Mouse (Mus musculus) olfactory bulb, adult 2 months (tissue): ENCODE measurements around the gene Hypk. TPM values are rescaled to one million over a fixed set of nuclear protein-coding genes. Genes with fewer than 3 reads are reported as not detected.
A peak's percentile ranks its signal among the peaks of the same experiment; 100 is the strongest.

Experiments used
- H3K27ac ChIP-seq: fragments of 200-500 bp; 2 replicates; pipeline ENCODE4 v1.5.1; 2012; ENCODE audit warnings: low read depth, low read length; ENCODE audit not compliant: insufficient read depth
- H3K4me1 ChIP-seq: fragments of 200-500 bp; 2 replicates; pipeline ENCODE4 v1.6.1; 2012; ENCODE audit warnings: low read length; ENCODE audit not compliant: control insufficient read depth, insufficient read depth
- H3K4me3 ChIP-seq: fragments of 200-500 bp; 2 replicates; pipeline ENCODE4 v1.5.1; 2012; ENCODE audit warnings: mild to moderate bottlenecking, low read depth, low read length, moderate library complexity; ENCODE audit not compliant: insufficient read depth
- CTCF ChIP-seq: fragments of 200-500 bp; IDR thresholded peaks from 2 replicates; pipeline ENCODE4 v1.5.1; 2012; ENCODE audit warnings: low read depth, mild to moderate bottlenecking, low read length, moderate library complexity; ENCODE audit not compliant: insufficient read depth
- POLR2A ChIP-seq: fragments of 200-500 bp; IDR thresholded peaks from 2 replicates; pipeline ENCODE4 v1.6.1; 2012; ENCODE audit warnings: mild to moderate bottlenecking, low read depth, low read length, moderate library complexity; ENCODE audit not compliant: insufficient read depth
- WGBS: fragments of 180-500 bp; shearing (Covaris S2); methylation state at CpG from one replicate; pipeline ENCODE4 v1.1.7; 2018; 5-methylcytosine and 5-hydroxymethylcytosine counted together
- polyA plus RNA-seq: library from polyadenylated mRNA; stranded (reverse); fragments of >200 nt; gene quantifications from 2 replicates; pipeline ENCODE4 v1.2.4, GENCODE M21; 2012; ENCODE audit warnings: low replicate concordance; ENCODE audit not compliant: missing spikeins, insufficient read depth, insufficient read length

Hypk gene
- polyA plus RNA-seq, 1 experiment = 611 TPM

GRCm38 (mm10) chr2:121446506-121446905, 6.6 kb upstream of the Hypk start:
- Histone ChIP-seq H3K27ac (no peak overlapping the region), H3K4me1 (peaks cover 20% of the 10 kb centered on the region), H3K4me3 (no peak overlapping the region)
- 81% methylated on average over 4 of the region's 4 CpGs for WGBS
- TF ChIP-seq POLR2A = no peak
- no peak for TF ChIP-seq CTCF

GRCm38 (mm10) chr2:121447006-121447405, 6.1 kb upstream of the Hypk start:
- 88% methylated on average over 3 of the region's 3 CpGs for WGBS

GRCm38 (mm10) chr2:121448136-121448535, 5.0 kb upstream of the Hypk start:
- WGBS = 11% methylated on average over 9 of the region's 9 CpGs
- Histone ChIP-seq H3K4me1 (peaks cover 10% of the 10 kb centered on the region), H3K27ac (peak overlapping the region; percentile 39; the same call in 1 of the 2 replicates), H3K4me3 (no peak overlapping the region)
- no peak for TF ChIP-seq POLR2A
- no peak for TF ChIP-seq CTCF

More at GRCm38 (mm10) chr2:121447006-121447405, 6.1 kb upstream of the Hypk start:
- peaks cover 17% of the 10 kb centered on the region for H3K4me1 ChIP-seq
- H3K4me3 ChIP-seq = no peak overlapping the region
- no peak overlapping the region for H3K27ac ChIP-seq
- TF ChIP-seq POLR2A (no peak), CTCF (no peak)

- Histone ChIP-seq H3K4me3 (peak within 1 kb of the TSS; percentile 89), H3K4me1 (peaks cover 10% of the 10 kb centered on the region), H3K27ac (peak within 1 kb of the TSS; percentile 84)
- peak; percentile 89 for TF ChIP-seq POLR2A
- no peak for TF ChIP-seq CTCF
- WGBS = under 1% methylated on average over 72 of the region's 74 CpGs
Observed at GRCm38 (mm10) chr2:121448739-121449535, 4.2 kb upstream of the Hypk start, which contains the start of gene Serf2. TSS of gene Serf2 (plus strand) at chr2:121449195.

DNA sequence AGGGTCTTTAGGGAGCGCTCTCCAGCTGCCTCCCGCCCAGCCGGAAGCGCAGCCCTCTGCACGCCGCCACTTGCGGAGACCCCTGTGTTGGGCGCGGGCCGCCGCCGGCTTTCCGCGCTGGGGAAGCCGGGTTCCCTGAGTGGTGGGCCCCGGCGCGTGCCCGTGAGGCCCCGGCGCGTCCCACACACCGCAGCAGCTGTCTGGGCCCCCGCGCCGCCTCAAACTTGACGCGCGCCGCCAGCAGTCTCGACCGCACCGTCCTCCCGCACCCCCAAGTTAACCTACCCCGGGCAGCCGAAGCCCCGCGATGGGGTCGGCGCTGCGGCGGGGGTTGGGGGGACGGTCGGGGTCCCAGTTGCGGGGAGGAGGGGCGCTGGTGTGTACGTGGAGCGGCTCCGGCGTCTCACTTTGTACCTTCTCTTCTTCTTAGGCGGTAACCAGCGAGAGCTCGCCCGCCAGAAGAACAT, 3.5 kb upstream of the Hypk start:
- TF ChIP-seq CTCF (no peak), POLR2A (no peak)
- WGBS = under 1% methylated on average over 54 of the region's 54 CpGs
- Histone ChIP-seq H3K4me3 (peak overlapping the region; percentile 89), H3K4me1 (peaks cover 10% of the 10 kb centered on the region), H3K27ac (peak overlapping the region; percentile 84)

DNA sequence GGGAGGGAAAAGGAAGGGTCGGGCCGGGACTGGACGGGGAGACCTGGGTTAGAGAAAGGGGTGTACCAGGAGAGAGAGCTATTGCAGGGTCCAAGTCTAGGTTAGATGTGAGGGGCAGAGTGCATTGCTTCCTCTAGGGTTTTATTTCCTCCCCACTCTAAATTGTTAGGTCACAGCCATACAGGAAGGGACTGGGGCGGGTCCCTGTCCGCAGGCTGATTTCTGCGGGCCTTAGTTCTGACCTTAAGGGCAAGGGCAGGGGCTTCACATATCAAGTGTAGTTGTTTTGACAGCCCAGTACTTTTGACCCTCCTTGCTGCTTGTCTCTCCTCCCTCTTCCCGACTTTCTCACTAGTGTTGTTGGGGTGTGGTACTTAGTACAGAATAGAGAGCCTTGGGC, 3.0 kb upstream of the Hypk start:
- no peak overlapping the region; the same call in 1 of the 2 replicates for H3K27ac ChIP-seq
- TF ChIP-seq CTCF (no peak), POLR2A (no peak)
- peaks cover 10% of the 10 kb centered on the region for H3K4me1 ChIP-seq
- peak overlapping the region; percentile 89 for H3K4me3 ChIP-seq
- 2% methylated on average over 7 of the region's 7 CpGs for WGBS

DNA sequence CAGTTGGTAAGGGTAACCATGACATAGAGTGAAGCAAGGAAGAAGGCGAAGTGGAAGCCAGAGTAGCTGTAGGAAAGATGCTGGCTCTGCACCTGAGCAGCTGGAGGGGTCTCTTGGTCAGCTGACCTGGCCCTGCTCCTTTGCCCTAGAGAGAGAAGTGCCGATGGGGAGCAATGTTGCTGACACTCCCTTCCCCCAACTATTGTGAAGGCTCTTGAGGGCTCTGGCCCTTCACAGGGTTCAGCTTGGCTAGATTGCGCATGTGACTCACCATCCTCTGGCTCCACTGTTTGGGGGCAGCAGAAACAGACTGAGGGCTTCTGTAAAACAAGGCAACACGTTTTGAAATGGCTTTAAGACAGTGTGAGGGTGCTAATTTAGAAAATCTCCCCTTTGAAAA, 729 bp upstream of the Hypk start:
- WGBS = 67% methylated on average over 4 of the region's 4 CpGs
- TF ChIP-seq POLR2A (no peak), CTCF (no peak)

DNA sequence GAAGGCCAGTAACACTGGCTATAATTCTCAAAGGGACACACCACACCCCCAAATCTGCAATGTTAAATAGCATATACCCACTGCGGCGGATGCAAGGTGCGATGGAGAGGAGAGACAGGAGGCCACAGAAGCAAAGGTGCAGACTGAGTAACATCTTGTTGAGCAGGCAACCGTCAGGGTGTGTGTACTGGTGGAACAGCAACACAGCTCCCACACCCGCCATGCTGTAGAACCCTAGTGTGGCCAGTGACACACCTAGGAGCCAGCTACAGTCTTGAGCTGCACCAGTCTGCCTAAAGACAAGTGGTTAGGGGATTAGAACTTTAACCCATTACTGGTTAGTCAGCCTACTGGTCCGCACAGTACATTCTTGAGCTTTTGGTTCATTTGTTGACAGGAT, 827 bp downstream of the Hypk start:
- WGBS = 87% methylated on average over 6 of the region's 6 CpGs
- TF ChIP-seq POLR2A (no peak), CTCF (no peak)

More for the DNA sequence above, 729 bp upstream of the Hypk start:
- peaks cover 10% of the 10 kb centered on the region for H3K4me1 ChIP-seq
- H3K27ac ChIP-seq = no peak overlapping the region
- H3K4me3 ChIP-seq = no peak overlapping the region

DNA sequence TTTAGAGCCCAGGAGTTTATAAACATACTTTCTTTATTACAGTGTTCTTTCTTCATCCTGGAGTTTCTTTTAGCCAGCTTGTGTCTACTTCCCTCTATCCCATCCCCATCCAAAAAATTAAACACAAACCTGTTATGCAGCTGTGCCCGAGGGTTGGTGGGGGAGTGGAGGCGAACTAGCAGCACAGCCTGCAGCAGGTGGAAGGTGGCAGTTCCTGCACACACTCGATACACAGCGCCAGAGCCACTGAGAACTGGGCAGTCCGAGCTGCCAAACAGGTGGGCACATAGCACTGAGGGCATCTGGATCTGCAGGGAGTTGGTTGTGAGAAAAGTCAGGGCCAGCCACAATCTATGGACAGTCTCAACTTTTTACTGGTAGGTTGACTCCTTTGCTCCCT, 2.4 kb downstream of the Hypk start:
- TF ChIP-seq CTCF (no peak), POLR2A (no peak)
- peaks cover 3% of the 10 kb centered on the region for H3K4me1 ChIP-seq
- H3K4me3 ChIP-seq = no peak overlapping the region
- H3K27ac ChIP-seq = no peak overlapping the region
- 79% methylated on average over 5 of the region's 5 CpGs for WGBS

More for the DNA sequence above, 827 bp downstream of the Hypk start:
- Histone ChIP-seq H3K4me1 (peaks cover 10% of the 10 kb centered on the region), H3K4me3 (no peak overlapping the region), H3K27ac (no peak overlapping the region)
